Mouse (Mus musculus) lung, adult 2 months (tissue): ENCODE measurements at regions not wholly inside any gene's neighbourhood (a gene's known extent, or its start where the extent isn't known, plus 50 kb on each side); places are given as distances from the start of the nearest gene placed in this dataset.

Experiments
- DNase-seq: peaks from one replicate; pipeline ENCODE4 v3.0.0; 2022
- H3K4me1 ChIP-seq: fragments of 200-500 bp; 2 replicates; pipeline ENCODE4 v1.6.1; 2011; ENCODE audit warnings: low read length; ENCODE audit not compliant: control insufficient read depth, insufficient read depth
- H3K4me3 ChIP-seq: fragments of 200-500 bp; replicated peaks from 2 replicates; pipeline ENCODE3; 2011; ENCODE audit warnings: low read depth, mild to moderate bottlenecking, control low read depth, low read length; ENCODE audit errors: extremely low read depth
- CTCF ChIP-seq: fragments of 200-500 bp; IDR thresholded peaks from 2 replicates; pipeline ENCODE4 v1.5.1; 2011; ENCODE audit warnings: mild to moderate bottlenecking, low read length, control low read depth; ENCODE audit not compliant: insufficient read depth
- POLR2A ChIP-seq: fragments of 200-500 bp; IDR thresholded peaks from 2 replicates; pipeline ENCODE4 v1.6.1; 2011; ENCODE audit warnings: low read depth, mild to moderate bottlenecking, control low read depth, low read length, borderline replicate concordance; ENCODE audit errors: extremely low read depth
- WGBS: fragments of 180-500 bp; shearing (Covaris S2); methylation state at CpG from one replicate; pipeline ENCODE4 v1.1.7; 2018; 5-methylcytosine and 5-hydroxymethylcytosine counted together

DNA sequence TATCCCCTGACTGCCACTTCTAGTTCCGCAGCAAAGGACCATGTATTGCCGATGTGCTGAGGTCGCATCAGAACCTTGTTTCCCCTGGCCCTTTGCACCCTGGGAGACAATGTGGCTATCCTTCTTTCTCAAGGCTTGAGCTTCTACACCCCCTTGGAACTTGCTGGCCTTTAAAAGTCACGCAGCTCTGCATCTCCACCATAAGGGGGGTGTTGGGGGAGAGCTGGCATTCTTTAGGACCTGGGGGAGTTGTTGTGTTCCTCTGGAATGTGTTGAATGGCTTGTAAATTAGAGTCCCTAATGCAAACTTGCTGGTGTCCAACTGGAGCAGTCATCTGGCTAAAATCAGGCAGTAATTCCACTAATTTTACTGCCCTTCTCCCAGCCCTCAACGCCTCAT, 446.6 kb upstream of the Nr2f2 start:
- WGBS = 78% methylated on average over 5 of the region's 5 CpGs
- DNase-seq = no peak
- no peak overlapping the region for H3K4me3 ChIP-seq
- TF ChIP-seq CTCF = no peak
- TF ChIP-seq POLR2A = no peak
- H3K4me1 ChIP-seq = no peaks in the 10 kb centered on the region

- H3K4me3 ChIP-seq = no peak overlapping the region
- WGBS = 72% methylated on average over 18 of the region's 18 CpGs
- no peaks in the 10 kb centered on the region for H3K4me1 ChIP-seq
- no peak for DNase-seq
- TF ChIP-seq POLR2A (no peak), CTCF (no peak)
Observed at GRCm38 (mm10) chr7:70810411-70811090, 444.0 kb upstream of the Nr2f2 start.

DNA sequence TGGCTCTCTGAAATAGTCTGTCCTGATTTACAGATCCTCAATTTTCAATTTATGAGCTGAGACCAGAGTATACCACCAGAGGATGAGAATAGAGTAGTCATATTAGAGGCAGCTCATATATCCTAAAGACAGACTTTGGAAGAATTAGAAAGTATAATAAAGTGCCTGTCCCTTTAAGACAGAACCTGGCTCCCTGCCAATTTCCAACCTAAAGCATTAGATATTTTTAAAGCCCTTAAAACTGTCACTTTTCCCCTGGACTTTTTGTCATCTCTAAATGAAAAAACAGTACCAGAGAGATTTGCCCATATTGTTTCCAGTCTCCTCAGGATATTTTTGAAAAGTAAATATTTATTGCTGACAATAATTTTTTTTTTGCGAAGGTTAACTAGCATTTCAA, 437.7 kb upstream of the Nr2f2 start:
- H3K4me3 ChIP-seq = no peak overlapping the region
- H3K4me1 ChIP-seq = no peaks in the 10 kb centered on the region
- DNase-seq = no peak
- no peak for TF ChIP-seq POLR2A
- TF ChIP-seq CTCF = no peak
- 22% methylated on average over 1 of the region's 1 CpGs for WGBS

DNA sequence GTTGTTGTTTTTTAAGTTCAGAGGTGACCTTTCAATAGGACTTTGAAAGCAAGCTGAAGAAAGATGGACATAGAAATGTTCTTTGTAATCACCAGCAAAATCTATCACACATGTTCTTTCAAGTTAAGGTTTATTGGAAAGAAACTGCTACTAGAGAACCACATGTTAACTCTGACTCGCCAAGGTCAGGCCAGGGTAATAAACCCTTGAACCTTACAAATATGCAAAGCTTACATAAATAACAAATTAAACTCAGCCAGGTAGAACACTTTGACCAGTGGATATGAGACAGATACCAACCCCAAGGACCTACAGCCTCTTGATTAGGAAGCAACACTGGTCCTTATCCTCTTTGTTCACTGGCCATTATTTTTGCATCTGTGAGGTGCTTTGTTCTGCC, 433.4 kb upstream of the Nr2f2 start:
- Histone ChIP-seq H3K4me1 (no peaks in the 10 kb centered on the region), H3K4me3 (no peak overlapping the region)
- no peak for TF ChIP-seq POLR2A
- no peak for TF ChIP-seq CTCF
- DNase-seq = no peak
- 75% methylated on average over 1 of the region's 1 CpGs for WGBS

DNA sequence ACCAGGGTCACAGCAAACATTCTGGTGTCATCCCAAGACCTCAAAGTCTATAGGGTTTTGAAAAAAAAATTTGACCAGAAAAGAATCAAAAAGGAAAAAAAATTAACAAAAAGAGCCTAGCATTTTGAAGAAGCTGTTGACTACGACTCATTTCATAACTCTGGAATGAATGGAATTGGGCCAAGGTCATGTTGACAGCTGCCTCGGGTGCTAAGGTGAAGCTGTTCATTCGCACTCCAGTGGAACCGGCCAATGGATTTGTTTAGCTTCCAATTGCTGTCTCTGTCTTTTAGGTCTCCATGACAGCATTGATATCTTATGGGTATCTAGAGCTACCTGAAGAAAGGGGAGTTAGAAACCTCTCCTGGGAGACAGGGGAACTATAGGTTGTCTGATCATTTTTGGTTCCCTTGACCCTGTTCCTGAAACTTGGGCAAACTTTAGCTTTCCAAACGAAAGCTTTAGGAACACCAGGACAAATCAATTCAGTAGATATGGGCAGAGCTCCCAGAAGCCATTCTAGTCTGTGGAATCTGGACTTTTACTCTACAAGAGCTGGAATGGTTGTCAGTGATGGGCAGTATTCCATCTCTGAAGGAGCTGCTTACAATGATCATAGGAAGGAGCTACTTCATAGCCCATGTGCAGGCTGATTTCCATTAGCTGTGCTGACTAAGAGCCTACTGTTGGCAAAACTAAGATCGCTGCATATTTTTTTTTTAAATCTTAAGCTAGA, 432.7 kb upstream of the Nr2f2 start:
- no peak for TF ChIP-seq CTCF
- TF ChIP-seq POLR2A = no peak
- Histone ChIP-seq H3K4me3 (no peak overlapping the region), H3K4me1 (no peaks in the 10 kb centered on the region)
- peak; percentile 9 for DNase-seq
- 52% methylated on average over 6 of the region's 6 CpGs for WGBS

- TF ChIP-seq POLR2A (no peak), CTCF (no peak)
- no peak for DNase-seq
- no peaks in the 10 kb centered on the region for H3K4me1 ChIP-seq
- 27% methylated on average over 12 of the region's 12 CpGs for WGBS
- no peak overlapping the region for H3K4me3 ChIP-seq
Observed at GRCm38 (mm10) chr7:70796038-70796760, 429.7 kb upstream of the Nr2f2 start.

GRCm38 (mm10) chr7:70788902-70789796, 422.6 kb upstream of the Nr2f2 start:
- DNase-seq = no peak
- TF ChIP-seq CTCF (no peak), POLR2A (no peak)
- WGBS = 36% methylated on average over 21 of the region's 21 CpGs
- Histone ChIP-seq H3K4me3 (no peak overlapping the region), H3K4me1 (no peaks in the 10 kb centered on the region)

DNA sequence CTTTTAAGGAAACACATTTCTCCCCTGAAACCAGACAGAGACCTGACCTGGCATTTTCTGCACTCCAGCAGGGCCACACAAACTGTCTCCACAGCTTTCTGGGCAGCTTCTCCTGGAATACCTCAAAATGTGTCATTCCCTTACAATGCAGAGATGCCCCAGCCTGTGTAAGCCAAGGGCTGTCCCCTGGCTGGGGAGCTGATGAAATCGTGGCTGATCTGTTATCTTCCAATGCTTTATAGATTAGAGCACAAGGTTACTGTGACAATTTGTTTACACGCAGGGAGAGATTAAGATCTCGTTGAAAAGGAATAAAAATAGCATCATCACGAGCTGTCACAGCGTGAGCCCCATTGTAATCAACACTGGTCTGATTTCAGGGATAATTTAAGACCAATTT, 421.4 kb upstream of the Nr2f2 start:
- Histone ChIP-seq H3K4me1 (no peaks in the 10 kb centered on the region), H3K4me3 (no peak overlapping the region)
- no peak for DNase-seq
- 28% methylated on average over 5 of the region's 5 CpGs for WGBS
- TF ChIP-seq CTCF = no peak

DNA sequence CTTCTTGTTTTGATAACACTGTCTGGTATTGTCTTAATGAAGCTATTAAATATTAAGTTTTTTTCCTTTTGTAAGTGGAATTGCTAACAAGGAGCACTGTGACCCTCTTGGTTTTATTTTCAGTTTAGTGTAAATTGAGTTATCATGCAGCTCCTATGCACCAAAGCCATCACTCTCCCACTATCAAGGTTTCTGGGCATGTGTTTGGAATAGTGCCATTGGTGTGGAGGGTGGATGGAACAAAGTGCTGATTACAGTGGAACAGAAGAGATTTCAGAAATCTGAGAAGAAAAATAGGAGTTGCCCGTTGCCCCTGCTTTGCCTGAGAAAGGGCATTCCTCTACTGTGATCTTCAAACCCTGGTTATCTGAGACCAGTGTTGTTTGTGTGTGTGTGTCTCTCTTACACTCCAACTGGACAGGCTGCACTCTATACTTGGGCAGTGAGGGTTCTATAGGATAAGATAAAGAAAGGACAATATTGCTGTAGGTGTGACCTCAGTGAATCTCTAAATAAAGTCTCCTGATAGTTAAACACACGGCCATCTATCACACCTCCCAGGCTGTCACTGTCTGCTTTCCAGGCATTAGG, 414.3 kb upstream of the Nr2f2 start:
- Histone ChIP-seq H3K4me3 (no peak overlapping the region), H3K4me1 (no peaks in the 10 kb centered on the region)
- no peak for TF ChIP-seq POLR2A
- TF ChIP-seq CTCF = no peak
- DNase-seq = no peak
- WGBS = 51% methylated on average over 2 of the region's 2 CpGs
